Mouse (Mus musculus): Measurements from ENCODE around the gene Smim1. TPM values are rescaled to one million over a fixed set of nuclear protein-coding genes. Genes with fewer than 3 reads are reported as not detected.

Gene Smim1
- polyA plus RNA-seq, 1 experiment from 2014 or later = 10.5 TPM

DNA sequence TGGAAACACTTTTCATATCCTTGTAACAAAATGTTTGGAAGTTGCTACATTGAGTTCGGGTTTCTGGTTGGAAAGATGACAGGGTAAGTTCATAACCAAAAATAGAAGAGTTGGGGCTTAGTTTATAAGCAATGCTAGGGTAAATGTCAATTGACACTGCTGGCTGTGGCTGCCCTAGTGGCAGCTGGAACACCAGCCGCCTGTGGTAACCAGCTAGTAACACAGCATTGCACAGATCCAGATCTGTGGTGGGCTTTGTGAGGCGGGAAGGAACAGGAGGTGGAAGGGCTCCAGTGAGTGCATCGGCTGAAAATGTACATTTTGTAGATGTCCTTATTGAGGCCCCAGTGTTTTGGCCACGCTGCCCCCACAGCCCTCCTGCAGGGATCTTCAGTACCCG is 50.3 kb downstream of the Smim1 start:
- no peak for ATAC-seq (ENCODE audit: insufficient read depth, low FRiP score, low TSS enrichment)
- Histone ChIP-seq H3K9me3 (ENCODE audit: control insufficient read depth, low read length) (no peaks in the 10 kb centered on the region), H3K27ac (ENCODE audit: low read depth, low read length) (no peak overlapping the region), H3K4me1 (ENCODE audit: control insufficient read depth, insufficient read depth, low read length) (peaks cover 8% of the 10 kb centered on the region), H3K27me3 (ENCODE audit: control insufficient read depth, insufficient read depth, low read length) (no peaks in the 10 kb centered on the region), H3K4me2 (ENCODE audit: low read depth) (peak overlapping the region; percentile 94), H3K9ac (ENCODE audit: low read length) (peak overlapping the region; percentile 92), H3K4me3 (ENCODE audit: low read depth, low read length) (peak overlapping the region; percentile 91), H3K36me3 (ENCODE audit: control insufficient read depth, insufficient read depth, low read length) (0 out of 2 replicates have a peak, but pooled peaks cover 2% of the 10 kb centered on the region)
- 42% methylated on average over 6 of the region's 6 CpGs for WGBS
- DNase-seq (ENCODE audit: low spot score) = no peak

- WGBS = 1% methylated on average over 33 of the region's 33 CpGs
- Histone ChIP-seq H3K9ac (ENCODE audit: low read length) (peak overlapping the region; percentile 92), H3K27me3 (ENCODE audit: control insufficient read depth, insufficient read depth, low read length) (no peaks in the 10 kb centered on the region), H3K4me1 (ENCODE audit: control insufficient read depth, insufficient read depth, low read length) (peaks cover 8% of the 10 kb centered on the region), H3K4me3 (ENCODE audit: low read depth, low read length) (peak overlapping the region; percentile 91), H3K4me2 (ENCODE audit: low read depth) (peak overlapping the region; percentile 94), H3K27ac (ENCODE audit: low read depth, low read length) (peak overlapping the region; percentile 72; the same call in 1 of the 2 replicates), H3K36me3 (ENCODE audit: control insufficient read depth, insufficient read depth, low read length) (0 out of 2 replicates have a peak, but pooled peaks cover 2% of the 10 kb centered on the region), H3K9me3 (ENCODE audit: control insufficient read depth, low read length) (no peaks in the 10 kb centered on the region)
- ATAC-seq (ENCODE audit: insufficient read depth, low FRiP score, low TSS enrichment) (peak; percentile 75), DNase-seq (ENCODE audit: low spot score) (no peak)
Measured at GRCm38 (mm10) chr4:153975292-153975662, 50.8 kb downstream of the Smim1 start.

DNA sequence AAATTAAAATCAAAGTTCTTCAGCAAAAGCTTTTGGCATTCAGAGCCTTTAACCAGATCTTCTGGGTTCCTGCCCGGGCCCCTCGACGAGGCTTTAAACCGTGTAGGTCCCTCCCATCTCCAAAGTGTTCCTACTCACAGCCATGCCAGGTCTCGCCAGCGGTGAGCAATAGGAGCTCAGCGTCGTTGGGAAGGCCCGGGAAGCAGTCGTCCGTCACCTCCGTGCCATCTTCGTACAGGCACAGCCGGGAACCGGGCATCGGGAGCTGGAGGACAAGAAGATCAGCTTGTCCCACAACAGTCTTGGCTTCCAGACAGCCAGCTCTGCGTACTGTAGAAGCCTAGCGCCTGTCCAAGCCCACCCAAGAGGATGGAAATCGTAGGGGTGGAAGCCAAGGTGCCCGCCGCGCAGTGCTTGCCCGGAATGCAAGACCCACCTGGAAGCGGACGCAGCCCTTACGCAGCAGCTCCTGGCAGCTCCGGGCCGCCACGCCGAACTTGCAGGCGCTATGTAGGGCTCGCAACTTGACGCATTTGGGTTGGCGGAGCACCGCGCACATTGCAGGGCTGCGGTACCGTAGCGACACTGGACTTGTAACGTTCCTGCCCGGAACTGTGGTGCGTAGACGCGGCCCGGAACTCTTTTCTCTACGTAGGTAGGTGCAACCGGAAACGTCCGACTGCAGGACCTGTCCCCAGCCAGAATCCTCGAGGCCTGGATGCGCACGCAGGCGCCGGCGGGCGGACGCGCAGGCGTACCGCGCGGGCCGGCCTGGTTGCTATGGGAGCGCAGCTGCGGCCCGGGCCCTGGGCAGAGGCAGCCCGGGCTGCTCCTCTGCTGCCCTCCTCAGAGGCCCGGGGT is 51.4 kb downstream of the Smim1 start, which contains the start of the genes Dffb and Cep104:
Dffb (minus strand) TSS at position 696 of the 861 bp plus-strand sequence.
Cep104 (plus strand) TSS at position 764 of the 861 bp plus-strand sequence.
- Histone ChIP-seq H3K4me3 (ENCODE audit: low read depth, low read length) (peak within 1 kb of the TSS; percentile 91), H3K9me3 (ENCODE audit: control insufficient read depth, low read length) (no peaks in the 10 kb centered on the region), H3K4me1 (ENCODE audit: control insufficient read depth, insufficient read depth, low read length) (peaks cover 8% of the 10 kb centered on the region), H3K27ac (ENCODE audit: low read depth, low read length) (peak within 1 kb of the TSS; percentile 72; the same call in 1 of the 2 replicates), H3K36me3 (ENCODE audit: control insufficient read depth, insufficient read depth, low read length) (0 out of 2 replicates have a peak, but pooled peaks cover 2% of the 10 kb centered on the region), H3K9ac (ENCODE audit: low read length) (peak within 1 kb of the TSS; percentile 92), H3K4me2 (ENCODE audit: low read depth) (peak within 1 kb of the TSS; percentile 94), H3K27me3 (ENCODE audit: control insufficient read depth, insufficient read depth, low read length) (no peaks in the 10 kb centered on the region)
- ATAC-seq (ENCODE audit: insufficient read depth, low FRiP score, low TSS enrichment) (peak; percentile 99), DNase-seq (ENCODE audit: low spot score) (peak; percentile 96)
- WGBS = 1% methylated on average over 68 of the region's 68 CpGs

Other genes starting within 250 kb of the Smim1 start
- gene A430005L14Rik, start 69.0 kb downstream of the Smim1 start, polyA plus RNA-seq (2014; fragmentation: Nextera tagmentation; extraction: Ambion mirVana) = 100 and 104 TPM in 2 replicates
- 10.2 and 11.7 TPM in 2 replicates for gene Dffb, start 51.1 kb downstream of the Smim1 start, polyA plus RNA-seq (2014; fragmentation: Nextera tagmentation; extraction: Ambion mirVana)
- 22.3 and 22.9 TPM in 2 replicates for gene Cep104, start 51.0 kb downstream of the Smim1 start, polyA plus RNA-seq (2014; fragmentation: Nextera tagmentation; extraction: Ambion mirVana)
- gene Lrrc47, start 14.5 kb downstream of the Smim1 start, polyA plus RNA-seq (2014; fragmentation: Nextera tagmentation; extraction: Ambion mirVana) = 15.2 and 18.6 TPM in 2 replicates
- gene Ccdc27, start 16.4 kb upstream of the Smim1 start, polyA plus RNA-seq (2014; fragmentation: Nextera tagmentation; extraction: Ambion mirVana) = not detected in 2 replicates
- 0.31 and 0.35 TPM in 2 replicates for gene Trp73, start 114.0 kb upstream of the Smim1 start, polyA plus RNA-seq (2014; fragmentation: Nextera tagmentation; extraction: Ambion mirVana)
- 43.8 and 45.5 TPM in 2 replicates for gene Wrap73, start 116.1 kb upstream of the Smim1 start, polyA plus RNA-seq (2014; fragmentation: Nextera tagmentation; extraction: Ambion mirVana)
- 145 and 153 TPM in 2 replicates for gene Tprgl, start 134.4 kb upstream of the Smim1 start, polyA plus RNA-seq (2014; fragmentation: Nextera tagmentation; extraction: Ambion mirVana)
- 22.1 and 22.7 TPM in 2 replicates for gene Megf6, start 144.5 kb upstream of the Smim1 start, polyA plus RNA-seq (2014; fragmentation: Nextera tagmentation; extraction: Ambion mirVana)

All from neural tube, embryonic 11.5 days (tissue).